Mouse (Mus musculus) bone marrow macrophage, adult 2 months (primary cell): ENCODE data around the gene Qprt.

Experiments used
- CTCF ChIP-seq: IDR thresholded peaks from 2 replicates; pipeline ENCODE4 v1.5.1; 2012; ENCODE audit warnings: low read depth, mild to moderate bottlenecking, low read length, moderate library complexity
- POLR2A ChIP-seq: IDR thresholded peaks from 2 replicates; pipeline ENCODE4 v1.6.1; 2012; ENCODE audit warnings: mild to moderate bottlenecking, low read depth, low read length, borderline replicate concordance

- TF ChIP-seq POLR2A: no peak
- no peak for TF ChIP-seq CTCF
These were observed 20.2 kb upstream of the Qprt start for GRCm38 (mm10) chr7:127142214-127142613.
